Mouse (Mus musculus) ES-E14 (cell line): ENCODE data around the gene Mat2b. TPM values are rescaled to one million over a fixed set of nuclear protein-coding genes. Genes with fewer than 3 reads are reported as not detected.

ENCODE experiments used
- DNase-seq: peaks from one replicate; pipeline ENCODE4 v3.0.0-alpha.2; 2013; ENCODE audit warnings: low read depth, low spot score
- H3K27ac ChIP-seq: 2 replicates; pipeline ENCODE4 v1.5.1; 2012; ENCODE audit warnings: low read depth, mild to moderate bottlenecking, low read length, moderate library complexity, mixed read lengths; ENCODE audit not compliant: poor library complexity, insufficient read depth, severe bottlenecking
- H3K36me3 ChIP-seq: 2 replicates; pipeline ENCODE4 v1.6.1; 2012; ENCODE audit warnings: mild to moderate bottlenecking, low read length, moderate library complexity, mixed read lengths; ENCODE audit not compliant: control insufficient read depth, poor library complexity, insufficient read depth, severe bottlenecking
- H3K4me1 ChIP-seq, 2 experiments: fragments of 150-350 bp in 1 of 2; sonication (generic) in 1 of 2; 2 replicates each; pipeline ENCODE4 v1.6.1; 2012; ENCODE audit warnings: low read length in 2 of 2, mild to moderate bottlenecking in 1 of 2, mixed read lengths in 1 of 2; ENCODE audit not compliant: control insufficient read depth in 2 of 2, insufficient read depth in 2 of 2, poor library complexity in 1 of 2
- H3K4me3 ChIP-seq, 2 experiments: fragments of 150-350 bp in 1 of 2; sonication (generic) in 1 of 2; 2 replicates each; pipeline ENCODE4 v1.5.1; 2012; ENCODE audit warnings: low read length in 2 of 2, low read depth in 1 of 2, mild to moderate bottlenecking in 1 of 2, mixed read lengths in 1 of 2; ENCODE audit not compliant: insufficient read depth in 1 of 2, poor library complexity in 1 of 2, severe bottlenecking in 1 of 2
- H3K9ac ChIP-seq: 2 replicates; pipeline ENCODE4 v1.6.1; 2012; ENCODE audit warnings: low read depth, mild to moderate bottlenecking, low read length, mixed read lengths; ENCODE audit not compliant: poor library complexity, insufficient read depth, severe bottlenecking
- H3K9me3 ChIP-seq: fragments of 150-350 bp; sonication (generic); 2 replicates; pipeline ENCODE4 v1.6.1; 2012; ENCODE audit warnings: low read depth, mild to moderate bottlenecking, low read length; ENCODE audit not compliant: control insufficient read depth, insufficient read depth
- CHD2 ChIP-seq: IDR thresholded peaks from 2 replicates; pipeline ENCODE4 v1.6.1; 2014; ENCODE audit warnings: mild to moderate bottlenecking, low read depth, low read length, inconsistent platforms
- HCFC1 ChIP-seq: IDR thresholded peaks from 2 replicates; pipeline ENCODE4 v1.6.1; 2012; ENCODE audit warnings: low read length, inconsistent platforms, borderline replicate concordance; ENCODE audit not compliant: insufficient read depth
- MAFK ChIP-seq: IDR thresholded peaks from 2 replicates; pipeline ENCODE4 v1.6.1; 2014; ENCODE audit warnings: mild to moderate bottlenecking, low read depth, low read length, inconsistent platforms; ENCODE audit not compliant: insufficient read depth
- ZC3H11A ChIP-seq: IDR thresholded peaks from 2 replicates; pipeline ENCODE4 v1.6.1; 2012; ENCODE audit warnings: low read depth, mild to moderate bottlenecking, inconsistent platforms, low read length, borderline replicate concordance
- ZNF384 ChIP-seq: IDR thresholded peaks from 2 replicates; pipeline ENCODE4 v1.6.1; 2012; ENCODE audit warnings: low read depth, low read length, inconsistent platforms
- in situ Hi-C, 2 experiments: fragments of 600-800 bp; cut with MboI; formaldehyde crosslinking; loops; one replicate each; pipeline ENCODE4 v1.15.1; 2025; ENCODE audit warnings: low sequenced_read_pairs in 2 of 2, inconsistent platforms in 1 of 2; ENCODE audit not compliant: unreplicated experiment in 2 of 2
- total RNA-seq: library from RNA; depleted of rRNA; stranded (reverse); fragments of 300-350 nt; gene quantifications from 2 replicates; pipeline ENCODE4 v1.2.3, GENCODE M21; 2012

The Mat2b gene
- total RNA-seq, 1 experiment: 81.1 TPM

GRCm38 (mm10) chr11:40734251-40734752 is 39.3 kb upstream of the Mat2b start:
- no peak for DNase-seq
- H3K36me3 ChIP-seq: peaks cover 18% of the 10 kb centered on the region
- H3K9ac ChIP-seq: peak overlapping the region; percentile 99
- in situ Hi-C loops: no loop called here
- H3K27ac ChIP-seq: peak overlapping the region; percentile 94
- H3K4me3 ChIP-seq: peak overlapping the region; percentile 76 to 96
- peaks cover 0 to 4% of the 10 kb centered on the region in 2 experiments; a peak in 1 of 4 replicates for H3K4me1 ChIP-seq
- H3K9me3 ChIP-seq: no peaks in the 10 kb centered on the region
- TF ChIP-seq ZNF384: no peak
- TF ChIP-seq ZC3H11A: no peak
- no peak for TF ChIP-seq MAFK
- TF ChIP-seq CHD2: 0 out of 2 replicates have a peak, but pooled peaks have one; percentile 11
- TF ChIP-seq HCFC1: 0 out of 2 replicates have a peak, but pooled peaks have one; percentile 16

GRCm38 (mm10) chr11:40733339-40734174 is 38.6 kb upstream of the Mat2b start, which contains the start of the genes Hmmr and Nudcd2:
TSS of gene Hmmr (minus strand) at chr11:40733422.
TSS of gene Nudcd2 (plus strand) at chr11:40733667.
- DNase-seq: peak; percentile 98
- Histone ChIP-seq H3K27ac (peak within 1 kb of the TSS; percentile 94), H3K9ac (peak within 1 kb of the TSS; percentile 99), H3K9me3 (no peaks in the 10 kb centered on the region), H3K4me3 (peak within 1 kb of the TSS; percentile 76 to 96), H3K36me3 (peaks cover 15% of the 10 kb centered on the region), H3K4me1 (peaks cover 0 to 4% of the 10 kb centered on the region in 2 experiments; a peak in 1 of 4 replicates)
- TF ChIP-seq ZNF384 (no peak), CHD2 (peak; percentile 91)
- in situ Hi-C loops: no loop called here

GRCm38 (mm10) chr11:40732997-40733338 is 38.0 kb upstream of the Mat2b start:
- H3K27ac ChIP-seq: peak overlapping the region; percentile 63; the same call in 1 of the 2 replicates
- in situ Hi-C loops: no loop called here
- no peak for DNase-seq
- H3K4me1 ChIP-seq: peaks cover 0 to 4% of the 10 kb centered on the region in 2 experiments; a peak in 1 of 4 replicates
- no peaks in the 10 kb centered on the region for H3K9me3 ChIP-seq
- TF ChIP-seq ZC3H11A (no peak), ZNF384 (no peak), CHD2 (no peak), MAFK (no peak), HCFC1 (no peak)
- peak overlapping the region; percentile 90 for H3K9ac ChIP-seq
- H3K36me3 ChIP-seq: peaks cover 13% of the 10 kb centered on the region
- H3K4me3 ChIP-seq: peak overlapping the region; percentile 76 to 83

GRCm38 (mm10) chr11:40718324-40718723 is 23.3 kb upstream of the Mat2b start:
- no peak overlapping the region for H3K9ac ChIP-seq
- H3K4me1 ChIP-seq: no peaks in the 10 kb centered on the region
- no peak overlapping the region for H3K27ac ChIP-seq
- in situ Hi-C loops: no loop called here
- no peaks in the 10 kb centered on the region for H3K9me3 ChIP-seq
- no peak overlapping the region for H3K4me3 ChIP-seq
- TF ChIP-seq ZNF384 (no peak), ZC3H11A (no peak), CHD2 (no peak), HCFC1 (no peak), MAFK (no peak)
- H3K36me3 ChIP-seq: peaks cover 42% of the 10 kb centered on the region
- DNase-seq: no peak
